Mouse (Mus musculus): ENCODE measurements around the gene Vmn1r67. TPM values are rescaled to one million over a fixed set of nuclear protein-coding genes. Genes with fewer than 3 reads are reported as not detected.

The Vmn1r67 gene
- total RNA-seq (2021): not detected

DNA sequence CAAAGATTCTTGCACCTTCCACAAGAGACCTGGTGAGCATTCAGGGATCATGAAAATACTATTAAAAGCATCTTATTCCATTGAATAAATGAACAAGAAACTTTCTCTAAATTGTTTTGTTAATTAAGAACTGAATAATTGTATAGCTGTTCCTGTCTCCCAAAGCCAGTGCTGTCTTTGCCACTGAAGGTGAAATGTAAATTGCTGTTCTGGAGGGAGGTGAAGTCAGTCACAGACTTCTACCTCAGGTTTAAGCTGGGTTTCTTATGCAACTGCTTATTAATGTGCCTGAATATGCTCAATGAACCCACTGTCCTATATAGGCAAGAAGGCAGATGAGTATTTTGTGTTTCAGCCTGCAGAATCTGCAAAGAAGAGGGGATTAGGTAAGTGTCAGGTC, at the start of gene Vmn1r67:
Gene Vmn1r67 (plus strand): TSS at position 301 of the 400 bp plus-strand sequence.
- no peak for DNase-seq
- intact Hi-C loops (cut with DNase I): no loop called here

DNA sequence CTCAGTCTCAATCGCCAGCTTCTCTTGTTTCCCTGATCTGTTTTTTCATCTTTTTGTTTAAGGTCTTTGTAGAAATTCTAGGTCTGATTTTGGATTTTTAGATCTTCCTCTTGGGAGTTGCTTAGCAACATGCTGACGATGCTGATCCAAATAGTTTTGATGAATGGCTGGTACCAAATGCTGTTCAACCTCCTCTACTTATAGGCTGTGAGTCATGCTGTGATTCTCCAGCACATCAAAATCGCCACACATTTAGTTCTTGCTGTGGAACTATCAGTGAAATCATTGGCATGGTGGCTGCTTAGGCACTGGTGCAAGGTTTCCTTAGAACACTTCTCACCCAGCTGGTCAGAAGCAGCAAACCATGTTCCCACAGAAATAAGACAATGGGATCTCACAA, 15.0 kb downstream of the Vmn1r67 start:
- intact Hi-C loops (cut with DNase I): no loop called here
- no peak for DNase-seq

DNA sequence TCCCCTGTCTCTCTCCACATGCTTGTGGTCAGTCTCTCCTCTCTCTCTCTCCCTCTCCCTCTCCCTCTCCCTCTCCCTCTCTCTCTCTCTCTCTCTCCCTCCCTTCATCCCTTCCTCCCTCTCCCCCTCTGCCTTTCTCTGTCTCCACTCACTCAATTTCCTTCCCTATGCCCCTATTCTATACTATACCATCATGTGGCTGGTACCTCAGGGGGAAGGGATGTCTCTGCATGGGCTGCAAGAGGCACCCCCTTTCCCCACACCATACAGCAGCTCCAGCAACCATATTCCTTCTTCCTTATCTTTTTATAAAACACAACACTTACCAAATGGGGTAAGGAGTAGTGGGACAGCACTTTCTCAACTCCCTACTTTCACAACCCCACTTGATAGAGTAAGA, 36.7 kb downstream of the Vmn1r67 start:
- intact Hi-C loops (cut with DNase I): no loop called here

DNA sequence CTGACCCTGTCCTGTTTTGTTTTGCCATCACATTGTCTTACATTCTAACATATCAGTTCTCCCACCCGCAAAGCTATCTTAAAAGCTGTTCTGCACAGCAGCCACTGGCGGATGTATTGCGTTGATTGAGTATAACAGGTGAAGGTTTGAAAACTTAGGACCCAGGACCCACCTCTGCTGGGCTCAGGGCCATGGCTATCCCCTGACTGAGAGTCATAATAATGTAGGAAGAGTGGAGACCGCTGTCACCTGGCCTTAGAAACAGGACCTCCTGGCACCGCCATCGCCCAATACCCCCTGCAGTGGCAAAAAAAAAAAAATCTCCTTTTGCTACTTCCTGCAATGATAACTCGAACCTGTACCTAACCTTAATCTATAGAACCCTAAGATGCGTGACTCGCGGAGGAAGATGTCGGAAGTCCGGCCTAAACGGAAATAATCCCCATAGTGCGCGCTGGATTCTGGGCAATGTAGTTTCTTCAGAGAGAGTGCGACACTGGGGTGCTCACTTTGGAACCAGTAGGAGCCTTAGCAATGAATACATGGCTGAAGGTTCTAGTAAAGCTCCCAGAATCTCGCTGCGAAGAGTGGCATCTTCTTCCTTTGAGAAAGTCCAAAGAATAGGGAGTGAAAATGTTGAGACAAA, 37.6 kb downstream of the Vmn1r67 start:
- no peak for DNase-seq

More for the DNA sequence above, 36.7 kb downstream of the Vmn1r67 start:
- no peak for DNase-seq

DNA sequence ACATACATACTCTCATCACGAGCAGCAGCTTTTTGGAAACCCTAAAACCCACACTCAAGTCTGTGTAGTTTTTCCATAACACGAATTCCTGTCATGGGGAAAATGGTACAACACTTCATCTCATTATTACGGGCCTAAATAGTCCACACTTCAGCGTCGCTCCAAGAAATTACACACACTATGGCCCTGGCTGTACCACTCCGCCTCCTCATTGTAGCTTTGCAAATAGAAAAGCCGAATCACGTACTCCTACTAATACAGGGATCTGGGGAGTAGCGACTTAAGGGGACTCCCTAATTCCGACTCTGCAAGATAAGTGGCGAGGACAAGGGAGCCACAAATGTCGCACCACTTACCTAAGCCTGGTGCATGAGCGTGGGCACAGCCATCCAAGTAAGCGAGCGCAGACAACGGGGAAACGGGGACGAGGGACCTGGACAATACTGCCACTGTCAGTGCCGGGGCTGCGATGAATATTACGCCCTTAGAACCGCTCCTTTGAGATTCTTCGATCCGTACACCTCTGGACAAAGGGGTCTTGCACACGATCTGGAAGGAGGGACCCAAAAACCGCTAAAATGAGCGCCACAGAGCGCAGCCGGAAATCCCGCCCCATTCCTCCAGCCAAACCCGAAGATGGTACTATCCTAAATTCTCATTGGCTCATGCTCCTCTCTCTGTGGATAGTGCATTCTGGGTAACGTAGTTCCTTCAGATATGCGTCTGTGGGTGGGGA, 51.8 kb downstream of the Vmn1r67 start, which contains the start of gene Zik1:
Gene Zik1 (minus strand): TSS at position 609 of the 736 bp plus-strand sequence.
- intact Hi-C loops (cut with DNase I): no loop called here
- peak; percentile 62 for DNase-seq

More for the DNA sequence above, 37.6 kb downstream of the Vmn1r67 start:
- intact Hi-C loops (cut with DNase I): no loop called here

DNA sequence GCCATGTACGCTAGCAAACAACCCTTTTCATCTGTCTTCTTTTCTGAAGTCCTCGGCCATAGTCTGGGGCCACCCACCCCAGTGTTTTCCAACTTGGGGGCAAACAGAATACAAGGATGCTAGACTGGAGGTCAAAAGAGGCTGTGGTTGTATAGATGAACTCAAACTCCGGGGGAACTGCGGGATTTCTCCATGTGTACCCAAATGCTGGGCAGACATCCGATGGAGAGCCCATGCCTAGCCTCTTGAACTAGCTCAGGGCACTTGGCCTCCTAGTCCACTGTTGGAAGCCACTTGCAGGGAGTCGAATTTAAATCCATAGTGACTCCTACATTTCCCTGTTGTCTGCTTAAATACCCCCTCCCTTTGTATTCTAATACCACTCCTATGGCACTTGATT, 52.4 kb downstream of the Vmn1r67 start:
- intact Hi-C loops (cut with DNase I): no loop called here
- DNase-seq: no peak

Other genes with a start within 250 kb of the Vmn1r67 start
- not detected for gene Vmn1r66, start 165.3 kb upstream of the Vmn1r67 start, total RNA-seq (2021)
- 1 to 10 TPM; 1.4 to 1.8 TPM for gene Zik1, start 52.1 kb downstream of the Vmn1r67 start, total RNA-seq (2021)
- gene Vmn1r68, start 115.2 kb downstream of the Vmn1r67 start, total RNA-seq (2021): not detected
- gene Vmn1r69, start 170.3 kb downstream of the Vmn1r67 start, total RNA-seq (2021): not detected
- not detected for gene Vmn1r70, start 188.2 kb downstream of the Vmn1r67 start, total RNA-seq (2021)
- gene Nlrp4b, start 244.5 kb downstream of the Vmn1r67 start, total RNA-seq (2021): not detected